Comparison of ENCODE assay signal across 26 mouse cellular contexts in genomic region chr11:19441936-19442335, GRCm38 (mm10).
A peak's percentile ranks its signal among the peaks of the same experiment; 100 is the strongest.
DNase-seq lines count a peak whose midpoint lies in the region; ATAC-seq lines count a peak whose summit lies in the region.
"Had no signal": no experiment of that assay in that cellular context is flagged by ENCODE, and none has a peak within 500 bp of the region (broad histone marks: within the 10 kb centered on the region; RNA-seq: fewer than 3 reads in every experiment).

No protein-coding gene starts in this region.

- H3K27ac ChIP-seq in heart, embryonic 11.5 days (ENCODE audit: low read depth, low read length), result no peak overlapping the region
- H3K27ac ChIP-seq in hindbrain, embryonic 11.5 days (ENCODE audit: low read depth, low read length), result no peak overlapping the region
- H3K27ac ChIP-seq: embryonic facial prominence, embryonic 12.5 days; embryonic facial prominence, embryonic 15.5 days; heart, adult 2 months; heart, embryonic 10.5 days; hindbrain, embryonic 13.5 days; intestine, embryonic 15.5 days had no signal

- no peaks in the 10 kb centered on the region for H3K36me3 ChIP-seq in heart, embryonic 11.5 days (ENCODE audit: control insufficient read depth, insufficient read depth, low read length)
- no peaks in the 10 kb centered on the region for H3K36me3 ChIP-seq in hindbrain, embryonic 11.5 days (ENCODE audit: control insufficient read depth, insufficient read depth, low read length)
- H3K36me3 ChIP-seq: embryonic facial prominence, embryonic 12.5 days; embryonic facial prominence, embryonic 15.5 days; heart, embryonic 10.5 days; hindbrain, embryonic 13.5 days; intestine, embryonic 15.5 days had no signal

- no peak overlapping the region for H3K4me2 ChIP-seq in heart, embryonic 11.5 days
- H3K4me2 ChIP-seq in hindbrain, embryonic 11.5 days (replicated peaks; ENCODE audit: low read depth, low read length), result no peak overlapping the region
- H3K4me2 ChIP-seq: embryonic facial prominence, embryonic 12.5 days; embryonic facial prominence, embryonic 15.5 days; hindbrain, embryonic 13.5 days; intestine, embryonic 15.5 days had no signal

- no peaks in the 10 kb centered on the region for H3K4me1 ChIP-seq in heart, embryonic 11.5 days (ENCODE audit: control insufficient read depth, insufficient read depth, low read length)
- no peaks in the 10 kb centered on the region for H3K4me1 ChIP-seq in hindbrain, embryonic 11.5 days (replicated peaks; ENCODE audit: control insufficient read depth, insufficient read depth, low read length)
- H3K4me1 ChIP-seq: embryonic facial prominence, embryonic 12.5 days; hindbrain, embryonic 13.5 days; intestine, embryonic 15.5 days had no signal

- H3K9ac ChIP-seq in heart, embryonic 11.5 days (ENCODE audit: low read depth, low read length), result no peak overlapping the region
- no peak overlapping the region for H3K9ac ChIP-seq in hindbrain, embryonic 11.5 days (ENCODE audit: low read depth, low read length)
- H3K9ac ChIP-seq: embryonic facial prominence, embryonic 12.5 days; embryonic facial prominence, embryonic 15.5 days; forebrain, postnatal 0 days; hindbrain, embryonic 13.5 days; intestine, embryonic 15.5 days had no signal

- 81% methylated on average over 4 of the region's 4 CpGs for WGBS in heart, embryonic 11.5 days (ENCODE audit: insufficient replicate concordance)
- WGBS in hindbrain, embryonic 11.5 days, result 75% methylated on average over 4 of the region's 4 CpGs

- no peak for DNase-seq in frontal cortex, postnatal 10 days (ENCODE audit: low spot score in 2 of 2)
- peak; percentile 65 for DNase-seq in heart, adult 11 months
- peak; percentile 37 for DNase-seq in right cerebral cortex, adult 18-20 months
- DNase-seq in right cerebral cortex, postnatal 4 days, result no peak
- peak; percentile 6 for DNase-seq in telencephalon, adult 2 months (ENCODE audit: low read depth, low spot score)
- DNase-seq in hindbrain, embryonic 11.5 days (ENCODE audit: low spot score), result no peak
- DNase-seq: adrenal gland, adult 8-10 months; cerebellum, adult 11-12 months; cerebellum, adult 8-10 months; cerebellum, postnatal 10 days; cerebellum, postnatal 36 days; embryo, embryonic 11 days; forebrain, postnatal 0 days; gastrocnemius, postnatal 25 days; heart, adult 2 months; kidney, adult 11 months had no signal

- H3K9me3 ChIP-seq in heart, embryonic 11.5 days (replicated peaks; ENCODE audit: control insufficient read depth, low read length), result no peaks in the 10 kb centered on the region
- no peaks in the 10 kb centered on the region for H3K9me3 ChIP-seq in hindbrain, embryonic 11.5 days (ENCODE audit: control insufficient read depth, low read length)
- H3K9me3 ChIP-seq: embryonic facial prominence, embryonic 12.5 days; embryonic facial prominence, embryonic 15.5 days; heart, embryonic 10.5 days; hindbrain, embryonic 13.5 days; intestine, embryonic 15.5 days had no signal

- H3K27me3 ChIP-seq in heart, embryonic 11.5 days (ENCODE audit: control insufficient read depth, insufficient read depth, low read length), result no peaks in the 10 kb centered on the region
- H3K27me3 ChIP-seq in hindbrain, embryonic 11.5 days (ENCODE audit: control insufficient read depth, insufficient read depth, low read length), result no peaks in the 10 kb centered on the region
- H3K27me3 ChIP-seq: embryonic facial prominence, embryonic 12.5 days; embryonic facial prominence, embryonic 15.5 days; hindbrain, embryonic 13.5 days; intestine, embryonic 15.5 days had no signal

- ATAC-seq in frontal cortex, adult (ENCODE audit: low TSS enrichment), result peak; percentile 94
- no peak for ATAC-seq in heart, embryonic 11.5 days (replicated peaks; ENCODE audit: insufficient number of reproducible peaks, low FRiP score, low TSS enrichment)
- no peak for ATAC-seq in hindbrain, embryonic 11.5 days (ENCODE audit: low FRiP score)
- ATAC-seq: activated CD4-positive, CD25-positive, alpha-beta regulatory T cell, adult 4 months; forebrain, embryonic 14.5 days; forebrain, postnatal 0 days; hindbrain, embryonic 16.5 days; intestine, embryonic 15.5 days had no signal

- no peak overlapping the region for H3K4me3 ChIP-seq in heart, embryonic 11.5 days (ENCODE audit: low read depth, low read length)
- H3K4me3 ChIP-seq in hindbrain, embryonic 11.5 days (ENCODE audit: low read depth, low read length), result no peak overlapping the region
- H3K4me3 ChIP-seq: embryonic facial prominence, embryonic 12.5 days; embryonic facial prominence, embryonic 15.5 days; heart, adult 2 months; heart, embryonic 10.5 days; hindbrain, embryonic 13.5 days; intestine, embryonic 15.5 days had no signal

Comparison
In these comparisons a context has a peak if more than half of its experiments do, and no peak if none do; other contexts are left out.
1. DNase-seq: peak in heart, adult 11 months (single experiment), right cerebral cortex, adult 18-20 months (single experiment) and telencephalon, adult 2 months (single experiment); none in frontal cortex, postnatal 10 days (0 of 2), right cerebral cortex, postnatal 4 days (single experiment) and hindbrain, embryonic 11.5 days (single experiment).